Mouse (Mus musculus) cortical plate, adult 2 months (tissue): Measurements from ENCODE around the gene B4galt5.

Source experiments
- CTCF ChIP-seq: fragments of 200-500 bp; IDR thresholded peaks from 2 replicates; pipeline ENCODE4 v1.5.1; 2011; ENCODE audit warnings: mild to moderate bottlenecking, control low read depth, low read length; ENCODE audit not compliant: insufficient read depth; ENCODE audit errors: extremely low read depth
- POLR2A ChIP-seq: fragments of 200-500 bp; IDR thresholded peaks from 2 replicates; pipeline ENCODE4 v1.6.1; 2011; ENCODE audit warnings: mild to moderate bottlenecking, low read length, control low read depth; ENCODE audit not compliant: insufficient read depth; ENCODE audit errors: extremely low read depth

DNA sequence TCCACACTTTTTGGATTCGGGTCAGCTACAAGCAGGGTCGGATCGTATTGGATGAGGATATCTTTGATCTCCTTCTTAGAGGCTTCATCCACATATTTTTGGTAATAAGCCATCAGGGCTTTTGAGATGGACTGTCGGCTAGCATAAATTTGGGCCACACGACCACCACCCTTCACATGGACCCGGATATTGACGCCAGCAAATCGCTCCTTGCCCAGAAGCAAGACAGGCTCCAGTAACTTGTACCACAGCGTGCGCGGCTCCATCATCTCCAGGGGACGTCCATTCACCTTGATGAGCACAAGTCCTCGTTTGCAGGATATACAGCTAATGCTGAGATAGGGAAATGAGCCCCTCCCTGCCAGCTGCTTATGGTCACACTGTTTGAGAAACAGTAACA lies 67.5 kb downstream of the B4galt5 start:
- no peak for TF ChIP-seq CTCF
- no peak for TF ChIP-seq POLR2A
